Mouse (Mus musculus): ENCODE data around the gene Oser1.

DNA sequence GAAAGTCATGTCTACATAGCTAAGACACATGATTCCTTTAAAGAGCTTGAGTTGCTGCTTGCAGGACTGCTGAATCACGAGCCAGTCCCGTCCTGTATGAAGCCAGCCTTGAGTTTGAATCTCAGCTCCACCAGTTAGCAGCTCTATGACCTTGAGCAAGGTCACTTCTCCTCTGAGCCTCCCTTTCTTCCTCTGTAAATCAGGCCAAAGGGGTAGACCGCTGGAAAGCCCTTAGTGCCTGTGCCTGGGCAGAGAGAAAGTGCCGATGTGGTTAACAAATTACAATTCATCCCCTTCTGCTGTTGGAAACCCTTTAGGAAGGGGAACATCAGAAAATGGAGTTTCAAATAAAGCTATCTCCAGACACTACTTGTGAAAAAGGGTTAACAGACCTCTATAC lies 13.3 kb upstream of the Oser1 start:
- TF ChIP-seq CTCF (IDR thresholded peaks at IDR 0.05; ENCODE audit: low read depth) (no peak), EP300 (IDR thresholded peaks at IDR 0.05; ENCODE audit: low read depth) (no peak)

Data from liver, embryonic 14.5 days (tissue).